Mouse (Mus musculus) lung, embryonic 16.5 days (tissue): ENCODE results near the gene Nmur2. TPM values are rescaled to one million over a fixed set of nuclear protein-coding genes. Genes with fewer than 3 reads are reported as not detected.

Experiments used
- ATAC-seq: fragments of 200-750 bp; cut with Nextera tagmentation; 2 replicates; pipeline ENCODE4 v1.8.0; 2017; ENCODE audit warnings: low read depth, mild to moderate bottlenecking, moderate library complexity
- H3K27ac ChIP-seq: fragments of 300-500 bp; sonication (generic); 2 replicates; pipeline ENCODE4 v1.5.1; 2014; ENCODE audit warnings: mild to moderate bottlenecking, control low read depth, low read length
- H3K27me3 ChIP-seq: fragments of 300-500 bp; sonication (generic); 2 replicates; pipeline ENCODE4 v1.6.1; 2014; ENCODE audit warnings: low read depth, low read length, mixed read lengths; ENCODE audit not compliant: control insufficient read depth, insufficient read depth
- H3K36me3 ChIP-seq: fragments of 300-500 bp; sonication (generic); 2 replicates; pipeline ENCODE4 v1.6.1; 2014; ENCODE audit warnings: low read length; ENCODE audit not compliant: control insufficient read depth, insufficient read depth
- H3K4me1 ChIP-seq: fragments of 300-500 bp; sonication (generic); replicated peaks from 2 replicates; pipeline ENCODE4 v1.6.1; 2014; ENCODE audit warnings: low read length, mixed read lengths; ENCODE audit not compliant: control insufficient read depth, insufficient read depth
- H3K4me2 ChIP-seq: fragments of 300-500 bp; sonication (generic); 2 replicates; pipeline ENCODE4 v1.6.1; 2014; ENCODE audit warnings: low read depth, low read length, control low read depth
- H3K4me3 ChIP-seq: fragments of 300-500 bp; sonication (generic); 2 replicates; pipeline ENCODE4 v1.5.1; 2014; ENCODE audit warnings: mild to moderate bottlenecking, low read length, control low read depth
- H3K9ac ChIP-seq: fragments of 300-500 bp; sonication (generic); 2 replicates; pipeline ENCODE4 v1.6.1; 2014; ENCODE audit warnings: low read length, control low read depth
- H3K9me3 ChIP-seq: fragments of 300-500 bp; sonication (generic); 2 replicates; pipeline ENCODE4 v1.6.1; 2016; ENCODE audit warnings: low read length; ENCODE audit not compliant: control insufficient read depth
- WGBS: fragments of 180-500 bp; shearing (Covaris S2); extraction: QIAGEN DNeasy Blood & Tissue Kit; methylation state at CpG from one replicate; pipeline ENCODE4 v1.1.7; 2014; 5-methylcytosine and 5-hydroxymethylcytosine counted together
- polyA plus RNA-seq: library from polyadenylated mRNA; unstranded; fragments of >200 nt; fragmentation: Nextera tagmentation; extraction: Ambion mirVana; gene quantifications from 2 replicates; pipeline ENCODE4 v1.2.1, GENCODE M21; 2015

Nmur2 gene
- polyA plus RNA-seq, 1 experiment from 2014 or later = not detected

DNA sequence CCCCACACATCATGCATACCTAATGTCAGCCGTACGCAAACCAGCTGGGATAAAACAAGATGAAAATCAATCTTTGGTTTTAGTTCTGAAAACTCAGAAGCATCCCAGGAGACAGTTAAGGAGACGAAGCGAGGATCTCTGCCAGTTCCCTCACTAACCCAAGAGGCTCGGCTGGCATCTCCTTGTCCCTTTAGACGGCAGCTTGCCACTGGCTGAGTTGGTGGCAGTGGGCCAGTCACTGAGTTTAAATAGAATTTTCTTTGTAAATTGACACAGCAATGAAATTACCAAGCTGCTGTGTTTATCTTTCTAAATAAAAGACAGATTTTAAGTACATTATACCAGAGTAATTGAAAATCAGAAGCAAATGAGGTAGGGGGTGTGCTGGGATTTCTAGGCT lies 62.7 kb downstream of the Nmur2 start:
- no peak for ATAC-seq
- H3K4me2 ChIP-seq = no peak overlapping the region
- no peaks in the 10 kb centered on the region for H3K4me1 ChIP-seq
- no peak overlapping the region for H3K27ac ChIP-seq
- no peak overlapping the region for H3K4me3 ChIP-seq
- H3K36me3 ChIP-seq = no peaks in the 10 kb centered on the region
- no peak overlapping the region for H3K9ac ChIP-seq
- H3K27me3 ChIP-seq = no peaks in the 10 kb centered on the region
- no peaks in the 10 kb centered on the region for H3K9me3 ChIP-seq
- 62% methylated on average over 6 of the region's 6 CpGs for WGBS
